Mouse (Mus musculus) intestine, embryonic 14.5 days (tissue): ENCODE measurements around the gene Grin2b. TPM values are rescaled to one million over a fixed set of nuclear protein-coding genes. Genes with fewer than 3 reads are reported as not detected.

ENCODE experiments used
- ATAC-seq: fragments of 200-750 bp; cut with Nextera tagmentation; replicated peaks from 2 replicates; pipeline ENCODE4 v1.8.0; 2017; ENCODE audit warnings: low read depth, moderate number of reproducible peaks, moderate TSS enrichment, moderate library complexity; ENCODE audit not compliant: low FRiP score, low TSS enrichment
- DNase-seq: peaks from one replicate; pipeline ENCODE4 v3.0.0-alpha.2; 2018; ENCODE audit warnings: low spot score
- H3K27ac ChIP-seq: fragments of 300-500 bp; sonication (generic); 2 replicates; pipeline ENCODE4 v1.5.1; 2014; ENCODE audit warnings: low read depth, mild to moderate bottlenecking, control low read depth
- H3K27me3 ChIP-seq: fragments of 300-500 bp; sonication (generic); replicated peaks from 2 replicates; pipeline ENCODE4 v1.6.1; 2014; ENCODE audit warnings: low read length, control low read depth; ENCODE audit not compliant: control insufficient read depth, insufficient read depth
- H3K36me3 ChIP-seq: fragments of 300-500 bp; sonication (generic); 2 replicates; pipeline ENCODE4 v1.6.1; 2014; ENCODE audit warnings: low read length, control low read depth; ENCODE audit not compliant: control insufficient read depth, insufficient read depth
- H3K4me1 ChIP-seq: fragments of 300-500 bp; sonication (generic); replicated peaks from 2 replicates; pipeline ENCODE4 v1.6.1; 2014; ENCODE audit warnings: low read length, control low read depth, mixed read lengths; ENCODE audit not compliant: control insufficient read depth, insufficient read depth
- H3K4me2 ChIP-seq: fragments of 300-500 bp; sonication (generic); 2 replicates; pipeline ENCODE4 v1.6.1; 2014; ENCODE audit warnings: low read length
- H3K4me3 ChIP-seq: fragments of 300-500 bp; sonication (generic); 2 replicates; pipeline ENCODE4 v1.5.1; 2014; ENCODE audit warnings: low read depth, low read length, control low read depth, mixed read lengths
- H3K9ac ChIP-seq: fragments of 300-500 bp; sonication (generic); 2 replicates; pipeline ENCODE4 v1.6.1; 2014; ENCODE audit warnings: mild to moderate bottlenecking, low read length
- H3K9me3 ChIP-seq: fragments of 300-500 bp; sonication (generic); 2 replicates; pipeline ENCODE4 v1.6.1; 2016; ENCODE audit warnings: low read length, control low read depth; ENCODE audit not compliant: control insufficient read depth
- WGBS: fragments of 180-500 bp; shearing (Covaris S2); extraction: QIAGEN DNeasy Blood & Tissue Kit; methylation state at CpG from one replicate; pipeline ENCODE4 v1.1.7; 2014; 5-methylcytosine and 5-hydroxymethylcytosine counted together
- polyA plus RNA-seq: library from polyadenylated mRNA; unstranded; fragments of >200 nt; fragmentation: Nextera tagmentation; extraction: Ambion mirVana; gene quantifications from 2 replicates; pipeline ENCODE4 v1.2.1, GENCODE M21; 2014

Gene Grin2b
- polyA plus RNA-seq, 1 experiment from 2014 or later = 0.77 TPM

DNA sequence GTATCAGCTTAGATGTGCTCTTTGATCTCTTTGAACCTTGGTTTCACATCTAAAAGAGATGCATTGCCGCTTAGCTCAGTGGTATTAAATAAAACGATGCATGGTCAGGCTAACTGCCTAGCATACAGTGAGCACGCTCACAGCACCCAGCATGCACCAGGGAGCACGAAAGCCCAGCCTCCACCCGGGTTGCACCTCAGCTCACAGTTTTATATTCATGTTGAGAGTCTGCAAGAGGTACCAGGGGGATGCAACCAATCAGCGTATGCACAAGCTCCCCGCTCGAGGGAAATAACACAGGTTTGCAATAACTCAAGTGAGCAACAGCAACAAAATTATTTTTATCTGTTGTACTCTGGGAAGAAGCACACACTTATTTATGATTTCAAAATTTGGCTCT is 131.5 kb downstream of the Grin2b start:
- ATAC-seq (no peak), DNase-seq (no peak)
- Histone ChIP-seq H3K36me3 (no peaks in the 10 kb centered on the region), H3K27me3 (no peaks in the 10 kb centered on the region), H3K27ac (no peak overlapping the region), H3K9me3 (no peaks in the 10 kb centered on the region), H3K9ac (no peak overlapping the region), H3K4me3 (no peak overlapping the region), H3K4me2 (no peak overlapping the region), H3K4me1 (no peaks in the 10 kb centered on the region)
- WGBS = 90% methylated on average over 8 of the region's 8 CpGs

DNA sequence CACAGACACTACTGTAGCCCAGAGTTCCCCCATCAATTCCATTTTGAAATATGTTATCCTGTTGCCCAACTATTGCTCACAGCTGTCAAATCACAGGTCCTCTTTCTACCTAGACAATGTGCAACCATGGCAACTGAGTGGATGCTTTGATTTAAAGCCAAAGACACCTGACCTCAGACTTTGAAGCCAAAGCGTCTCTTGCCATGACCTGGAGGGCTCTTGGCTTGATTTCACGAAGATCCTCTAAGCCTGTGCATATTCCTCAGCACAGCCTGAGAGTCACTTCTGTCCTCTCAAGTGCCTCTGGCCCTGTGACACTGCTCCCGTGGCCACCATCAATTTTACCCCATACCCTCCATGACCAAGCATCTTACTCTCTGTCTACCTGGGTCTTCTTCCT is 132.4 kb downstream of the Grin2b start:
- H3K4me2 ChIP-seq = no peak overlapping the region
- no peak for ATAC-seq

DNA sequence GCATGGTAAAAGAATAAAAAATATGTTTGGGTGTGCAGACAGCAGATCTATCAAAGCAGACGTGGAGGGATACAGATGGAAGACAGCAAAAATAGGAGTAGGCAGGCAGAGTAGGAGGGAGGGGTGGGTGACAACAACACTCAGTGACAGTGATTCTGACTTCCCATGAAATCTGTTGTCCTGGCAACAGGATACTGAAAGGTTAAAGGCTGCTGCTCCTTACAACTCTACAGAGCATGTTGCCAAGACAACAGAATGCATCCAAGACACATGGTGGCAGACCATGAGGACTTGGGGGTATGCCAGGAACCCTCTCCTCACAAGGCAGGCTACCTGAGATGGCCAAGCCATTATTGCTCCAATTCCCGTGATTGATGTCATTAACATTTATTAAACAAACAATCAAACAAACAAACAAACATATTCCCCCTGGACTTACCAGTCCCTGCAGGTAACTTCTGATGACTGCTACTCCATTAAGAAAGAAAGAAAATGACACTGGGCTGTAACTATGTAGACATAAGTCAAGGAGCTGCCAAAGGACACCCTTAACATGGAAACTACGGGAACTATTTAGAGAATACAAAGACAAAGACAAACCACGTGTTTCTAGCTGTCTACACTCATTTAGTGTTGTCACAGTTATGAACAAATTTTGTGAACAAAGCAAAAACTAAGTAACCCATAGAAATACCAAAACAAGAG is 143.9 kb downstream of the Grin2b start:
- no peaks in the 10 kb centered on the region for H3K4me1 ChIP-seq
- no peak overlapping the region for H3K9ac ChIP-seq
- no peaks in the 10 kb centered on the region for H3K36me3 ChIP-seq
- no peak overlapping the region for H3K4me3 ChIP-seq
- DNase-seq (no peak), ATAC-seq (no peak)
- no peaks in the 10 kb centered on the region for H3K9me3 ChIP-seq
- WGBS = 67% methylated on average over 4 of the region's 4 CpGs
- H3K27ac ChIP-seq = no peak overlapping the region
- H3K4me2 ChIP-seq = no peak overlapping the region
- H3K27me3 ChIP-seq = no peaks in the 10 kb centered on the region

More for the DNA sequence above, 132.4 kb downstream of the Grin2b start:
- Histone ChIP-seq H3K4me3 (no peak overlapping the region), H3K27me3 (no peaks in the 10 kb centered on the region), H3K9ac (no peak overlapping the region), H3K9me3 (no peaks in the 10 kb centered on the region), H3K36me3 (no peaks in the 10 kb centered on the region), H3K27ac (no peak overlapping the region), H3K4me1 (no peaks in the 10 kb centered on the region)
- 68% methylated on average over 3 of the region's 3 CpGs for WGBS
- no peak for DNase-seq

DNA sequence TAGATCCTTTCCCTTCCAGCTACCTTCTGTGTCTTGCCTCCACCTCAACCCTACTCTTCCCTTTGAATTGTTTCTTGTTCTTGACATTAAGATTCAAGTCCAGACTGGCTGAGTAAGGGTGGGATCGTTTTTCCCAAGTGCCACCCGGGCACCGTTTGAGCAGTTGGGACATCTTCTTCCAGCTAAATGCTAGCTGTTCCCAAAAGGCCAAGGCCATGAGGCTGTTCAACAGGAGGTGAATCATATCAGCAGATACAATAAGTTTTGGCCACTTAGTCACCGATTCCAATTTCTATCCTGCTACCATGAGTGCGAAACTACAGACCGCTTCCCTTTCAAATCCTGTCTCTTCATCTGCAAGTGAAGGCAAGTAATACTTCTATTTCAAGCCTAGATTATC is 146.4 kb downstream of the Grin2b start:
- Histone ChIP-seq H3K9me3 (no peaks in the 10 kb centered on the region), H3K4me1 (no peaks in the 10 kb centered on the region), H3K4me3 (no peak overlapping the region), H3K4me2 (no peak overlapping the region), H3K36me3 (no peaks in the 10 kb centered on the region), H3K9ac (no peak overlapping the region), H3K27ac (no peak overlapping the region), H3K27me3 (no peaks in the 10 kb centered on the region)
- 90% methylated on average over 6 of the region's 6 CpGs for WGBS
- peak; percentile 34 for DNase-seq
- no peak for ATAC-seq

DNA sequence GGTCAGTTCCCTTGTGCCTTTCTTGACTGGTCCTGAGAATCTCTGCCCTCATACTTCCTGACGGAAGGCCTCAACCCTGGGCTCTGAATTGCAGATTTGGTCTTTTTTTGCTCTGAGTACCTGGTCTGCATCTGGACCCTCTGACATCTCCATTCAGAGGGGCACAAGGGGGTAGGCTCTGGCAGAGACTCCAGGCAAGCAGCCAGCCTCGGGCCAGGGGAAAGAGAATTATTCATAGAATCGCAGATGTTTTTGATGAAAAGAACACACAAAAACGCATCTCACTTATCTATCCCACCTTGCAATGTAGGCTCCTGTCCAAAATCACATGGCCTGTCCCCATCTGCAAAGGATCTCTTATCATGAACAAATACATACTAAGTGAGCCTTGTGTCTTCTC is 147.5 kb downstream of the Grin2b start:
- H3K4me1 ChIP-seq = no peaks in the 10 kb centered on the region
- no peaks in the 10 kb centered on the region for H3K36me3 ChIP-seq
- WGBS = 89% methylated on average over 4 of the region's 4 CpGs
- ATAC-seq (no peak), DNase-seq (peak; percentile 18)
- no peaks in the 10 kb centered on the region for H3K9me3 ChIP-seq
- no peak overlapping the region for H3K9ac ChIP-seq
- no peak overlapping the region for H3K4me3 ChIP-seq
- no peaks in the 10 kb centered on the region for H3K27me3 ChIP-seq
- no peak overlapping the region for H3K4me2 ChIP-seq
- no peak overlapping the region for H3K27ac ChIP-seq

GRCm38 (mm10) chr6:136020460-136020859 is 152.9 kb downstream of the Grin2b start:
- Histone ChIP-seq H3K27me3 (no peaks in the 10 kb centered on the region), H3K9me3 (no peaks in the 10 kb centered on the region), H3K9ac (no peak overlapping the region), H3K4me1 (no peaks in the 10 kb centered on the region), H3K4me2 (no peak overlapping the region), H3K4me3 (no peak overlapping the region), H3K27ac (no peak overlapping the region), H3K36me3 (no peaks in the 10 kb centered on the region)
- 64% methylated on average over 3 of the region's 3 CpGs for WGBS
- no peak for ATAC-seq
- peak; percentile 39 for DNase-seq

GRCm38 (mm10) chr6:136018962-136019361 is 154.3 kb downstream of the Grin2b start:
- DNase-seq = no peak

GRCm38 (mm10) chr6:136013556-136014380 is 159.5 kb downstream of the Grin2b start:
- no peak for ATAC-seq
- H3K9me3 ChIP-seq = no peaks in the 10 kb centered on the region
- no peaks in the 10 kb centered on the region for H3K27me3 ChIP-seq
- no peak overlapping the region for H3K9ac ChIP-seq
- H3K4me3 ChIP-seq = no peak overlapping the region
- peaks cover 5% of the 10 kb centered on the region; the same call in 1 of the 2 replicates for H3K4me1 ChIP-seq
- H3K36me3 ChIP-seq = no peaks in the 10 kb centered on the region
- DNase-seq = no peak
- no peak overlapping the region for H3K27ac ChIP-seq
- WGBS = 89% methylated on average over 12 of the region's 12 CpGs
- no peak overlapping the region for H3K4me2 ChIP-seq

More at GRCm38 (mm10) chr6:136018962-136019361, 154.3 kb downstream of the Grin2b start:
- Histone ChIP-seq H3K9ac (no peak overlapping the region), H3K4me2 (no peak overlapping the region), H3K36me3 (no peaks in the 10 kb centered on the region), H3K27me3 (no peaks in the 10 kb centered on the region), H3K27ac (no peak overlapping the region), H3K4me3 (no peak overlapping the region), H3K9me3 (no peaks in the 10 kb centered on the region), H3K4me1 (no peaks in the 10 kb centered on the region)
- no peak for ATAC-seq
- 71% methylated on average over 1 of the region's 1 CpGs for WGBS
